Mouse (Mus musculus): ENCODE measurements at regions not wholly inside any gene's neighbourhood (a gene's known extent, or its start where the extent isn't known, plus 50 kb on each side); places are given as distances from the start of the nearest gene placed in this dataset.

DNA sequence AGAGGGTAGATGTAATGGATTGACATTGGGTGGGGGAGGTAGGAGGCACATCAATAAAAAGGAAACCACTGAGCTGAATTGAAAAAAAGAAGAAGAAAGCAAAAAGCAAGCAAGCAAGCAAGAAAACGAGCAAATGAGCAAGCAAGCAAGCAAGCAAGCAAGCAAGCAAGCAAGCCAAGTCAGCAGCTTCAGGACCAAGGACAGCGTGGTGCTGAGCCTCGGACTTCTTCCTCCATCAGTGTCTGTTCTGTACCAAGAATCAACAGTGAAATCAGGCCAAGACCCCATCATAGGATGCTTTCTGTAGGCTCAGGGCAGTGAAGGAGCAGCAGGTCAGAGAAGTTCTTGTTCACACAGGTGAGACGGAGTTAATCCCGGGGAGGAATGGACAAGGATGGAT lies 392.7 kb upstream of the BB014433 start:
- H3K4me2 ChIP-seq (replicated peaks), result no peak overlapping the region
- H3K27ac ChIP-seq, result no peak overlapping the region
- H3K4me3 ChIP-seq, result no peak overlapping the region
- H3K4me1 ChIP-seq, result no peaks in the 10 kb centered on the region
- no peaks in the 10 kb centered on the region for H3K27me3 ChIP-seq
- no peak overlapping the region for H3K9ac ChIP-seq
- ATAC-seq (ENCODE audit: low FRiP score), result no peak
- WGBS, result 53% methylated on average over 5 of the region's 5 CpGs
- H3K36me3 ChIP-seq, result no peaks in the 10 kb centered on the region
- H3K9me3 ChIP-seq (replicated peaks), result no peaks in the 10 kb centered on the region

DNA sequence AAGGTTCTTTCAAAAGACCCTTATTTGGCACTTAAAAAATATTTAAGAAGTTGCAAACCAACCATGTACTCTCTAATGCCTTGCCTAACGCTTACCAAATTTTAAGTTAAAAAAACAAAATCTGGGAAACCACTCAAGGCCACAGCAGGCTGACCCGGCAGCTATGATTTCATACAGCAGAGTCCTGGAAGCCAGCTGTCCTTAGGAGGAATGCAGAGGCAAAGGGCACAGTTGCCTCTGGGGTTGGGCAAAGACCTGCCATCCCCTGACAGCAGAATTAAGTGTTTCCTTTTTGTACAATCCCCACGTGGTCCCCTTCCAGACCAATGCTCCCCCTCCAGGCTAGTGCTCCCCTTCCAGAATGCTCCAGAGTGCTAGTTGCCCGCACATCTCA lies 348.8 kb upstream of the BB014433 start:
- ATAC-seq (ENCODE audit: low FRiP score), result peak; percentile 33; the same call in 1 of the 2 replicates
- Histone ChIP-seq H3K36me3 (no peaks in the 10 kb centered on the region), H3K4me2 (replicated peaks) (no peak overlapping the region), H3K27ac (no peak overlapping the region), H3K9ac (no peak overlapping the region), H3K9me3 (replicated peaks) (no peaks in the 10 kb centered on the region), H3K4me1 (peaks cover 6% of the 10 kb centered on the region), H3K4me3 (no peak overlapping the region), H3K27me3 (no peaks in the 10 kb centered on the region)
- WGBS, result 48% methylated on average over 4 of the region's 4 CpGs

DNA sequence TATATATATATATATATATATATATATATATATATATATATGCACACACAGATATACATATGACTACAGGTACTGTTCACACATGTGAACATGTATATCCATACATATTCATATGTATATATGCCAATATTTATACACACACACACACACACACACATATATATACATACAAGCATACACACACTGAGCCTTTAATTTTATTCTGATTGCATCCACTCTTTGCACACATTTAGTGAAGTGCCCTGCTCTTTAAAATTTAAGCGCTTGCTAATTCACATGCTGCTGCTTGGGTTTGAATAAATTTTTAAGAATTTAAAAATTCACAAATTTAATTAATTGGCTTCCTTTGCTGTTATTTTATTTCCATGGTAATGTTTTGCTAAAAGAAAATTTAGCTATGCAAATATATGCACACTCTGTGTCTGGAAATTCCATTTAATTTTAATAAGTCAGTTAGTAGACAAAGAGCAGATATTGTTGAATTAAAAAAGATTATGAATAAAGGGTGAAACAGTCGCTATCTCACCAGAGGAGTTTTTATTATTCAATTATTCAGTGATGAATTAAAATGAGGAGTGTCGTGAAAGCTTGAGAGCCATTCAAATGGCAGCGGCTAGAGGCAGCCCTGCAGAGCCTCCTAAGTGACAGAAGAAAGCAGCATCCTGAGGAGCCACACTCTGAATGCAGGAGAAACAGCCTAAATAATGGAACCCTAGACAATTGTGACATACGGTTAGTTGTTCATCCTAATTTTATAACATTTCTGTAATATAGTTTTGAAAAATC lies 348.3 kb upstream of the BB014433 start:
- Histone ChIP-seq H3K36me3 (no peaks in the 10 kb centered on the region), H3K4me1 (peaks cover 6% of the 10 kb centered on the region), H3K4me3 (no peak overlapping the region), H3K27me3 (no peaks in the 10 kb centered on the region), H3K9me3 (replicated peaks) (no peaks in the 10 kb centered on the region), H3K27ac (no peak overlapping the region), H3K4me2 (replicated peaks) (no peak overlapping the region), H3K9ac (no peak overlapping the region)
- no peak for ATAC-seq (ENCODE audit: low FRiP score)
- 43% methylated on average over 5 of the region's 5 CpGs for WGBS

DNA sequence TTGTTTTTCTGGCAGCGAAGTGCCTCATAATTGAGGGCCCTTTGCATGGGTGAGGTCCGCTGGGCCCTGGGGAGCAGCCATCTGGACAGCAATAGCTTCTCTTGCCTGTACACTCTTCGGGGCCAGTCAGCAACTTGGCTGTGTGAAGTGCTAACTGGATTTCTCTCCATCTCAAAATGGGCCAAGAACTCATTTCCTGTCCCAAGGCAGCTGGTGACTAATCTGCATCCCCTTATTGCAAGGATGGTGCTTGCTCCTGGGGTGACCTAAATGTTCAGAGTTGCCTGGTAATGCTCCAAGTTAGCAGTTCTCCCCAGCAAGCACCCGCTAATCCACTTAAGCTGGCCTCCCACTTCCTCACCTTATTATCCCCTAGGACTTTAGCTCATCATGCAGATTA lies 346.2 kb upstream of the BB014433 start:
- peaks cover 6% of the 10 kb centered on the region for H3K4me1 ChIP-seq
- no peak for ATAC-seq (ENCODE audit: low FRiP score)
- no peaks in the 10 kb centered on the region for H3K36me3 ChIP-seq
- no peak overlapping the region for H3K9ac ChIP-seq
- H3K27ac ChIP-seq, result no peak overlapping the region
- no peak overlapping the region for H3K4me2 ChIP-seq (replicated peaks)
- no peaks in the 10 kb centered on the region for H3K27me3 ChIP-seq
- WGBS, result 72% methylated on average over 4 of the region's 4 CpGs
- H3K9me3 ChIP-seq (replicated peaks), result no peaks in the 10 kb centered on the region
- no peak overlapping the region for H3K4me3 ChIP-seq

DNA sequence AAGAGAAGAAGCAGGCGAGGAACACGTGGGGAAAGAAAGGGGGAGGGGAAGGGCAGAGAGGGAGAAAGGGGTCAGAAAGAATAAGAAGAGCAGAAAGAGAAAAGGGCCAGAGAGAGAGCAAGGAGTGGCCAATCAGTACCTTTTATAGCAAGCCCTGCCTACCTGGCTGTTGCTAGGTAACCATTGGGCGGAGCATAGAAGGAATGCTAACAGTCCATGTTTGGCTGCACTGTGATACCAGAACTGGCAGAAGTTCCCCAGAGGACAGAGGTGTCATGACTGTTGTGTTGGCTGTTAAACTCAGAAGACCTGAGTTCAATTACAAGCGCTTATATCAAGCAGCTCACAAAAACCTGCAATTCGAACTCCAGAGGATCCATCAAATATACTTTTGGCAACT lies 342.9 kb upstream of the BB014433 start:
- no peak overlapping the region for H3K9ac ChIP-seq
- WGBS, result 86% methylated on average over 5 of the region's 5 CpGs
- H3K27me3 ChIP-seq, result no peaks in the 10 kb centered on the region
- H3K27ac ChIP-seq, result no peak overlapping the region
- H3K4me1 ChIP-seq, result no peaks in the 10 kb centered on the region
- no peak overlapping the region for H3K4me2 ChIP-seq (replicated peaks)
- no peaks in the 10 kb centered on the region for H3K36me3 ChIP-seq
- H3K9me3 ChIP-seq (replicated peaks), result no peaks in the 10 kb centered on the region
- no peak for ATAC-seq (ENCODE audit: low FRiP score)
- no peak overlapping the region for H3K4me3 ChIP-seq

DNA sequence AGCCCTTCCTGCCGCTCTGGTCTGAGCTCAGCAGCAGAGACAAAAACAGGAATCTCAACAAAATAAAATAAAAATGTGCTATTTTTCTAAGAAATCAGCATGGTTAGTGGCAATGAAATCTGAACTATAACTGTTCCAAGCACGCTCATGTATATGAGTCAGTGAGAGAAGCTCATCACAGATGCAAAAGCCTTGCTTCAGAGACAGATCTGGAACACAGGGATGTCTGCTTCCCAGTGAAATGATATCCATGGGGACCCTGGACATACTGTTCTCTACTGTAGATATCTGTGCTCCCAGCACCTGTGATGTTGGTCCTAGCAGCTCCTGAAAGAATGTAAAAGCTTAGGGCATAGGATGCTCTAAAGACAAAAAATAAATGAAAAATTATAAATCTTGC lies 321.2 kb upstream of the BB014433 start:
- Histone ChIP-seq H3K36me3 (no peaks in the 10 kb centered on the region), H3K4me3 (no peak overlapping the region), H3K9ac (no peak overlapping the region), H3K27me3 (no peaks in the 10 kb centered on the region), H3K9me3 (replicated peaks) (no peaks in the 10 kb centered on the region), H3K4me1 (no peaks in the 10 kb centered on the region), H3K4me2 (replicated peaks) (no peak overlapping the region), H3K27ac (no peak overlapping the region)
- 70% methylated on average over 2 of the region's 2 CpGs for WGBS
- ATAC-seq (ENCODE audit: low FRiP score), result no peak

DNA sequence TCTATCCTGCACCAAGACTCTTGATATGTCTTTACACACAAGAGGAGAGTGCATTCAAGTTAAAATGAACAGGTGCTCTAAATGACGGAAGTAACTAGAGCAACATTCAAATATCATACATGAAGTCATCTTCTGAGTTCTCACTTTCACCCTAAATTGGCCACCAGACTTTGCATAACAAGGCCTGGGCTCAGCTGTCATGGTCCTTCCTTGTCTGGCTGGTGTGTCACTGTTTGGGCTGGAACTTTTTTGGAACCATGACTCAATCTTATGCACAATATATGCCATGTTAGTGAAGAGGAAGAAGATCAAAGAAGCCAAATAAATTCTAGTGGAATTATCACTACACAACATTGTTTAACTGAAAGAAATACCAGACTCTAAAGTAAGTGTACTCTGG lies 318.7 kb upstream of the BB014433 start:
- no peaks in the 10 kb centered on the region for H3K4me1 ChIP-seq
- 93% methylated on average over 1 of the region's 1 CpGs for WGBS
- no peak overlapping the region for H3K9ac ChIP-seq
- no peak overlapping the region for H3K4me2 ChIP-seq (replicated peaks)
- H3K9me3 ChIP-seq (replicated peaks), result no peaks in the 10 kb centered on the region
- no peak for ATAC-seq (ENCODE audit: low FRiP score)
- no peaks in the 10 kb centered on the region for H3K27me3 ChIP-seq
- no peak overlapping the region for H3K27ac ChIP-seq
- no peaks in the 10 kb centered on the region for H3K36me3 ChIP-seq
- no peak overlapping the region for H3K4me3 ChIP-seq

DNA sequence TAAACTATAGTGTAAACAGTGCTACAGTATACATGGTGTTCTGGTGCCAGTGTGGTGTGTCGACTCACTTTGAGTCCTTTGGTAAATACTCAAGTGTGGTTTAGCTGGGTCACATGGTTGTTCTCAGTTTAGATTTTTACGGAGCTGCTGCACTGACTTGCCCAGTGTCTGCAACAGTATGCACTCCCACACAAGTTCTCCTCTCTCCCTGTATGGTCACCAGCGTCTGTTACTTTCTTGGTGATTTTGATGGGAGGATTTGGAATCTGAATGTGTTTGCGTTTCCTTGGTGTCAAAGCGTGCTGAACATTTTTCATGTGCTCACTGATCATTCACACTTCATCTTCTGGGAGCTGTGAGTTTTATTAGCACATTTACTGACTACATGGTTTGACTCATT lies 298.3 kb upstream of the BB014433 start:
- H3K4me2 ChIP-seq (replicated peaks), result no peak overlapping the region
- no peaks in the 10 kb centered on the region for H3K4me1 ChIP-seq
- no peak overlapping the region for H3K4me3 ChIP-seq
- H3K27me3 ChIP-seq, result no peaks in the 10 kb centered on the region
- no peak overlapping the region for H3K27ac ChIP-seq
- H3K36me3 ChIP-seq, result no peaks in the 10 kb centered on the region
- 93% methylated on average over 5 of the region's 5 CpGs for WGBS
- H3K9me3 ChIP-seq (replicated peaks), result no peaks in the 10 kb centered on the region
- ATAC-seq (ENCODE audit: low FRiP score), result no peak
- H3K9ac ChIP-seq, result no peak overlapping the region

DNA sequence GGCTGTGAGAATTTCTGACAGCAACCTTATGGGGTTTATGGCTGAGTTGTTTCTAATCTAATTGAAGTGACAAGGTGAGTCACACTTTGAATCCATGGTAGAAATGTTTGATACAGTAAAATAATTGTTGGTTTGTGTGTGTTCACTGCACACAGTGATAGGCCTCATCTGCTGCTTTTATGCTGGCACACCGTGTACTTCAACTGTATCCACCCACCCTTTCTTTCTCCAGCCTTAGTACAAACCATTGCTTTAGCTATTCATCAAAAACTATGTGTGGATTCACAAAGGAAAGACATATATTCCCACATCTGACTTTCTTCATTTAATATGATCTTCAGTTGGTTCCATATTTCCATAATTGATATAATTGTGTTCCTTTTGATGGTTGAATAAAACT lies 297.7 kb upstream of the BB014433 start:
- WGBS, result 85% methylated on average over 1 of the region's 1 CpGs
- H3K9ac ChIP-seq, result no peak overlapping the region
- no peaks in the 10 kb centered on the region for H3K36me3 ChIP-seq
- H3K9me3 ChIP-seq (replicated peaks), result no peaks in the 10 kb centered on the region
- no peaks in the 10 kb centered on the region for H3K4me1 ChIP-seq
- no peak overlapping the region for H3K27ac ChIP-seq
- H3K4me3 ChIP-seq, result no peak overlapping the region
- no peaks in the 10 kb centered on the region for H3K27me3 ChIP-seq
- no peak for ATAC-seq (ENCODE audit: low FRiP score)
- H3K4me2 ChIP-seq (replicated peaks), result no peak overlapping the region

DNA sequence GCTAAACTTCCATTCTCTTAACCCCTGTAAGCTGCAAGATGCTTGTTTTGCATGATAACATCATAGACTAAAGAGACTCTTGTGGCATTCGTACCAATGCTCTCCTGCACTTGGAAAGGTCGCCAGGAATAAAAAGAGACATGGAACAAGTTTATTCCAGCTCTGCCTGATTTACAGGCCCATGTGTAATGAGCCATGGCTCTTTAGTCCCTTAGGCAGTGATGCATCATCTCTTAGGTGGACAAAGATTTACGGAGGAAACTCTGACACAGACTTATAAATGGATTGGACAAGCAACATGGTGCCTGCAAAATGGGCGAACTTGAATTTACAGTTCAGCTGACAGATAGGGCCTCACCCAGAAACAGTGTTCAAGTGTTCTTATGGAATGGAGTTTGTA lies 288.7 kb upstream of the BB014433 start:
- Histone ChIP-seq H3K9me3 (replicated peaks) (no peaks in the 10 kb centered on the region), H3K27me3 (no peaks in the 10 kb centered on the region), H3K36me3 (no peaks in the 10 kb centered on the region), H3K27ac (no peak overlapping the region), H3K4me2 (replicated peaks) (no peak overlapping the region), H3K4me1 (no peaks in the 10 kb centered on the region), H3K4me3 (no peak overlapping the region), H3K9ac (no peak overlapping the region)
- ATAC-seq (ENCODE audit: low FRiP score), result no peak
- WGBS, result 83% methylated on average over 4 of the region's 4 CpGs

DNA sequence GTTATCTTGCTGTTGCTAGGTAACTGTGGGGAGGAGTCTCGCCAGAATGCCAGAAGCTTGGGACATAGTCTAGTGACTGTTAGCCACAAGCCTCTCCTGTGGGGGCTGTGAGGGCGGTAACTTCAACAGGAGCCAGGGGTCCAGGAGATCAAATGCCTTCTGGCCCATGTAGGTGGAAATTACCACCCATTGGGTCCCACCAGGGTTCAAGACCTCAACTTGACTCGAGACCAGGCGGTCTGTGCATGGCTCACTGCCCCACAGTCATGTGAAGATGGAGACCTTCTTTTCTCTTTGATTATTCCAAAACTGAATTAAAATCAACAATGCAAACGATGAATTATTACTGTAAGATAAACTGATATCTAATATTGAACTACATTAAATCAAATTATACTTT lies 281.4 kb upstream of the BB014433 start:
- no peaks in the 10 kb centered on the region for H3K36me3 ChIP-seq
- peaks cover 12% of the 10 kb centered on the region for H3K4me1 ChIP-seq
- WGBS, result 38% methylated on average over 5 of the region's 5 CpGs
- no peak for ATAC-seq (ENCODE audit: low FRiP score)
- no peak overlapping the region for H3K4me2 ChIP-seq (replicated peaks)
- H3K4me3 ChIP-seq, result no peak overlapping the region
- H3K9ac ChIP-seq, result no peak overlapping the region
- H3K27ac ChIP-seq, result no peak overlapping the region
- H3K9me3 ChIP-seq (replicated peaks), result no peaks in the 10 kb centered on the region
- H3K27me3 ChIP-seq, result no peaks in the 10 kb centered on the region

DNA sequence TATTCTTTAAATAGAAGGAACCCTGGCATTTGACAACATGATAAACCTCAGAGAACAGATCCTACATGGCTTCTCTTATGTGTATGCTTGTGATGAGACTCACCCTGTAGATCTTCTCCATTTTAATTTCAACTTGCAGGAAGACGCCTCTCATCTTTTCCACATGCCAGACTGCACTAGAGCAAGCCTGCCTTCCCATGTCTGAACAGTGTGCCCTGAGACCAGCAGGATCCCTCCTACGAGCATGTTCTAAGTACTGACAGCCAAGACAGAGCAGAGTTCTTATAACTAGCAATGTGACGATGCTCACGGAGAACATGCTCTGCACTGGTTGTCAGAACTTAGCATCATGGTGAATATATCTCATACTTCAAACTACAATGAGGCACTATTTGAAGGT lies 277.5 kb upstream of the BB014433 start:
- no peaks in the 10 kb centered on the region for H3K36me3 ChIP-seq
- no peak overlapping the region for H3K27ac ChIP-seq
- WGBS, result 85% methylated on average over 4 of the region's 4 CpGs
- H3K4me2 ChIP-seq (replicated peaks), result no peak overlapping the region
- H3K9me3 ChIP-seq (replicated peaks), result no peaks in the 10 kb centered on the region
- H3K4me3 ChIP-seq, result no peak overlapping the region
- ATAC-seq (ENCODE audit: low FRiP score), result no peak
- no peak overlapping the region for H3K9ac ChIP-seq
- peaks cover 12% of the 10 kb centered on the region for H3K4me1 ChIP-seq
- H3K27me3 ChIP-seq, result no peaks in the 10 kb centered on the region

DNA sequence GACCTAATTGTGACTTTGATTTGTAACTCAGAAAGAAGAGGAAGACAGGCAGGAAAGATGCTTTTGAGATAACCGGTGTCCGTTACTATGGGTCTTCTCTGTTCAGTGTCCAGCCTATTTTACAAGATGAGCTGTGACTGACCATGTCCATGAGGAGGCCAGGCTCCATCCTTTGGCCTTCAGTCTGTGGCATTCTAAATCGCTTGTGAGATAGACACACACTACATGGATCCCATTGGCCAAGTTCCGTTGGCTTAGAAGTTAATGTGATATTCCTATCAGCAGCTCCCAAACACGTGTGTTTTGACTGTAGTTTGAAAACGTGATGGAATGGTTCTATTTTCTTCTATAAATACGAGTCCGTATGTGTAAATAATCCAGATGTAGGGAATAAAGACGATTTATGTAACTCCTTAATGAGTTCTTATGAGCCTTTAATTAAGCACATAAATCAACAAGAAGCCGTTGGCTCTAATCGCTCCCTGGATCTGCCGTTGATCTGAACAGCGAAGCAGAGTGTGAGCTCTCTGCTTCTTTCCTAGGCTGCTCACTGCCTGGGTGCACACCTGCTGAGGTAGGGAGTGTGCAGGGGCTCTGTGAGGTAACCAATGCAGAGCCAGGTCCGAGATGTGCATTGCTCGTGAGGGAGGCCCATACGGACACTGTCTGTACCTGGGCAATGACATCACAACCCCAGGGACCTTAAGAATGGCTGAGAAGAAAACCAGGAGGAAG lies 272.4 kb upstream of the BB014433 start:
- Histone ChIP-seq H3K4me2 (replicated peaks) (no peak overlapping the region), H3K9me3 (replicated peaks) (no peaks in the 10 kb centered on the region), H3K27me3 (no peaks in the 10 kb centered on the region), H3K27ac (no peak overlapping the region), H3K36me3 (no peaks in the 10 kb centered on the region), H3K4me3 (no peak overlapping the region), H3K9ac (no peak overlapping the region), H3K4me1 (no peaks in the 10 kb centered on the region)
- ATAC-seq (ENCODE audit: low FRiP score), result no peak
- 88% methylated on average over 16 of the region's 16 CpGs for WGBS

Measured in hindbrain, embryonic 12.5 days (tissue).